Mouse (Mus musculus): ENCODE measurements around the gene Rbmx. TPM values are rescaled to one million over a fixed set of nuclear protein-coding genes. Genes with fewer than 3 reads are reported as not detected.

The Rbmx gene
- polyA plus RNA-seq, 1 experiment, result 54.5 TPM

DNA sequence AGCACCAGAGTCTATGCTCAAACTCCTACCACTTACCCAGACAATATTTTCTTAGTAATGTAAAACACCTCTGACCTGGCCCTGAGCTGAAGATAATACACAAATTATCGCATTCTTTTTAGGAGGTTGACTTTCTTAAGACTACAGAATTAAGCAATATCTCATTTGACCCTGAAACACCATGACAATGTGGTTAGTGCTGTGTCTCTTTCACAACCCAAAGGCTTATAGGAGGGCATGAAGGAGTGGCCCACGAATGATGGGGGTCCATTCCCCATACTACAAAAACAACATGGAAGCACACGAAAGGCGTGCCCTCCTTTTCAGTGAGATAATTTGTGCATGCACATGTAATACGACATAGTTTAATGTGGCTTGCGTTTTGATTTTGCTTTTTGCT lies 57.5 kb downstream of the Rbmx start:
- no peak for DNase-seq
- peaks cover 7% of the 10 kb centered on the region for H3K4me1 ChIP-seq (replicated peaks; ENCODE audit: control insufficient read depth, insufficient read depth, low read length)
- H3K36me3 ChIP-seq (ENCODE audit: control insufficient read depth, insufficient read depth, low read length), result 0 out of 2 replicates have a peak, but pooled peaks cover 5% of the 10 kb centered on the region
- no peak overlapping the region for H3K4me3 ChIP-seq (ENCODE audit: control insufficient read depth, insufficient read depth, low read length)
- no peaks in the 10 kb centered on the region for H3K27me3 ChIP-seq (ENCODE audit: control insufficient read depth, insufficient read depth, low read length)
- 95% methylated on average over 6 of the region's 6 CpGs for WGBS
- no peak for TF ChIP-seq POLR2A (IDR thresholded peaks at IDR 0.05; ENCODE audit: control insufficient read depth, extremely low read depth, insufficient read depth, low read length, poor library complexity)
- no peak for TF ChIP-seq CTCF (IDR thresholded peaks at IDR 0.05; ENCODE audit: borderline replicate concordance, control insufficient read depth, extremely low read depth, insufficient read depth, low read length, poor library complexity)
- no peak overlapping the region for H3K27ac ChIP-seq (ENCODE audit: control insufficient read depth, insufficient read depth, low read length)

Other genes with a start within 250 kb of the Rbmx start
- 6.0 and 7.2 TPM in 2 replicates for gene Cd40lg, start 180.9 kb downstream of the Rbmx start, polyA plus RNA-seq (2012; rRNA removed)
- gene Arhgef6, start 54.3 kb downstream of the Rbmx start, polyA plus RNA-seq (2012; rRNA removed), result 68.6 and 78.3 TPM in 2 replicates
- not detected in 2 replicates for gene Gm364, start 16.1 kb upstream of the Rbmx start, polyA plus RNA-seq (2012; rRNA removed)
- gene Gpr101, start 110.7 kb upstream of the Rbmx start, polyA plus RNA-seq (2012; rRNA removed), result 0.04 TPM in 1 of 2 replicates, not detected in the other

Measured in thymus, adult 2 months (tissue).